Mouse (Mus musculus) adipocyte (in vitro differentiated cells): ENCODE results near the gene Caly.

Experiments used
- DNase-seq: peaks from one replicate; pipeline ENCODE4 v3.0.0-alpha.2; 2016; ENCODE audit warnings: low spot score

Caly gene

GRCm38 (mm10) chr7:140082242-140082678 is at the start of gene Caly:
TSS of gene Caly (minus strand) at chr7:140082548.
- DNase-seq, result no peak

GRCm38 (mm10) chr7:140127911-140128310 is 45.6 kb upstream of the Caly start:
- no peak for DNase-seq

GRCm38 (mm10) chr7:140126934-140127333 is 44.6 kb upstream of the Caly start:
- DNase-seq, result no peak

GRCm38 (mm10) chr7:140126022-140126350 is 43.6 kb upstream of the Caly start:
- no peak for DNase-seq

- DNase-seq, result peak; percentile 89
These were observed 43.1 kb upstream of the Caly start for GRCm38 (mm10) chr7:140125278-140126021.

- no peak for DNase-seq
These were observed 42.0 kb upstream of the Caly start for GRCm38 (mm10) chr7:140124382-140124781.

GRCm38 (mm10) chr7:140122765-140123164 is 40.4 kb upstream of the Caly start:
- no peak for DNase-seq

GRCm38 (mm10) chr7:140121338-140121910 is 39.1 kb upstream of the Caly start:
- DNase-seq, result no peak

- DNase-seq, result no peak
These were observed 38.1 kb upstream of the Caly start for GRCm38 (mm10) chr7:140120484-140120883.

- peak; percentile 93 for DNase-seq
These were observed 34.1 kb upstream of the Caly start, which contains the start of gene Echs1 for GRCm38 (mm10) chr7:140116329-140117054. TSS of gene Echs1 (minus strand) at chr7:140116476.

GRCm38 (mm10) chr7:140115583-140116328 is 33.4 kb upstream of the Caly start, which contains the start of gene Paox:
TSS of gene Paox (plus strand) at chr7:140115799.
- DNase-seq, result peak; percentile 92

GRCm38 (mm10) chr7:140111943-140112342 is 29.6 kb upstream of the Caly start:
- no peak for DNase-seq

GRCm38 (mm10) chr7:140104009-140104408 is 21.7 kb upstream of the Caly start:
- DNase-seq, result no peak

- DNase-seq, result peak; percentile 62
These were observed 19.9 kb upstream of the Caly start, which contains the start of gene Fuom for GRCm38 (mm10) chr7:140101993-140102860. TSS of gene Fuom (minus strand) at chr7:140102441.

- DNase-seq, result no peak
These were observed 19.1 kb upstream of the Caly start for GRCm38 (mm10) chr7:140101498-140101897.

- no peak for DNase-seq
These were observed 16.1 kb upstream of the Caly start for GRCm38 (mm10) chr7:140098466-140098865.

GRCm38 (mm10) chr7:140096055-140096454 is 13.7 kb upstream of the Caly start:
- no peak for DNase-seq

GRCm38 (mm10) chr7:140095556-140095955 is 13.2 kb upstream of the Caly start:
- no peak for DNase-seq

GRCm38 (mm10) chr7:140094954-140095353 is 12.6 kb upstream of the Caly start:
- no peak for DNase-seq

- no peak for DNase-seq
These were observed 10.7 kb upstream of the Caly start, which contains the start of gene Prap1 for GRCm38 (mm10) chr7:140092924-140093528. TSS of gene Prap1 (plus strand) at chr7:140093395.

GRCm38 (mm10) chr7:140090601-140091000 is 8.3 kb upstream of the Caly start:
- DNase-seq, result no peak
